Mouse (Mus musculus): ENCODE measurements around the gene Mkln1. TPM values are rescaled to one million over a fixed set of nuclear protein-coding genes. Genes with fewer than 3 reads are reported as not detected.
A peak's percentile ranks its signal among the peaks of the same experiment; 100 is the strongest.
"Not testable (repeated sequence)": the region's sequence is repeated elsewhere in the genome, so short reads cannot be mapped to it uniquely, and the experiment has no call there.

The Mkln1 gene
- total and polyA plus RNA-seq, 2 experiments from 2014 or later: 93.5 to 119 TPM

DNA sequence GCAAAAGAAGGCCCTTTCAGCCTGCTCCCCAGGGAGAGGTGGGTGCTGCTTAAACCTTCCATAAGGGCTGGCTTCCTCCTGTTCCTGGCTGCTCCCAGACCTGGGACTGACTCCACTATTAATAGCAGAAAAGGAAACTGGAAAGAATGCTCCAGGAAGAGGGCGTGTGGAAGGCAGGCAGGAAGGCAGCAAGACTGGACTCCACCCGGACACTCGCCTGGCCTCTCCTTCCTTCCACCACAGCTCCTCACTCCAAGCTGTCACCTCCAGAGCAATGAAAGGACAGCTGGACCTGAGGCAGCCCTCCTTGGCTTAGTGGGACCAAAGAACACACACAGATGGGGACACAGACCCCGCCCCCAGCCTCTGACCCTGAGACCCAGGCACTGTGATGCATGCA lies 145.8 kb downstream of the Mkln1 start:
- WGBS: 79% methylated on average over 4 of the region's 4 CpGs
- no peak for TF ChIP-seq CTCF (IDR thresholded peaks at IDR 0.05; ENCODE audit: low read depth)
- no peak for DNase-seq

GRCm38 (mm10) chr6:31549361-31550051 lies 151.0 kb downstream of the Mkln1 start:
- no peak for TF ChIP-seq CTCF (IDR thresholded peaks at IDR 0.05; ENCODE audit: low read depth)
- no peaks in the 10 kb centered on the region for H3K36me3 ChIP-seq (ENCODE audit: insufficient read depth)
- H3K27ac ChIP-seq (ENCODE audit: low read depth, low read length): no peak overlapping the region
- no peaks in the 10 kb centered on the region for H3K27me3 ChIP-seq (ENCODE audit: insufficient read depth, low read length)
- no peak overlapping the region for H3K4me3 ChIP-seq (ENCODE audit: low read depth, low read length)
- H3K9ac ChIP-seq: no peak overlapping the region
- no peak overlapping the region for H3K4me2 ChIP-seq (ENCODE audit: low read depth)
- no peaks in the 10 kb centered on the region for H3K4me1 ChIP-seq (ENCODE audit: insufficient read depth)
- peak; percentile 34; the same call in 1 of the 2 replicates for ATAC-seq
- WGBS: 39% methylated on average over 5 of the region's 5 CpGs
- no peaks in the 10 kb centered on the region for H3K9me3 ChIP-seq (ENCODE audit: low read length)
- DNase-seq: peak; percentile 25

More for the DNA sequence above, 145.8 kb downstream of the Mkln1 start:
- H3K27ac ChIP-seq (ENCODE audit: low read depth, low read length): no peak overlapping the region
- no peak overlapping the region for H3K9ac ChIP-seq
- H3K4me2 ChIP-seq (ENCODE audit: low read depth): no peak overlapping the region
- H3K9me3 ChIP-seq (ENCODE audit: low read length): no peaks in the 10 kb centered on the region
- no peak for ATAC-seq
- no peaks in the 10 kb centered on the region for H3K4me1 ChIP-seq (ENCODE audit: insufficient read depth)
- no peaks in the 10 kb centered on the region for H3K27me3 ChIP-seq (ENCODE audit: insufficient read depth, low read length)
- H3K36me3 ChIP-seq (ENCODE audit: insufficient read depth): no peaks in the 10 kb centered on the region
- H3K4me3 ChIP-seq (ENCODE audit: low read depth, low read length): no peak overlapping the region

DNA sequence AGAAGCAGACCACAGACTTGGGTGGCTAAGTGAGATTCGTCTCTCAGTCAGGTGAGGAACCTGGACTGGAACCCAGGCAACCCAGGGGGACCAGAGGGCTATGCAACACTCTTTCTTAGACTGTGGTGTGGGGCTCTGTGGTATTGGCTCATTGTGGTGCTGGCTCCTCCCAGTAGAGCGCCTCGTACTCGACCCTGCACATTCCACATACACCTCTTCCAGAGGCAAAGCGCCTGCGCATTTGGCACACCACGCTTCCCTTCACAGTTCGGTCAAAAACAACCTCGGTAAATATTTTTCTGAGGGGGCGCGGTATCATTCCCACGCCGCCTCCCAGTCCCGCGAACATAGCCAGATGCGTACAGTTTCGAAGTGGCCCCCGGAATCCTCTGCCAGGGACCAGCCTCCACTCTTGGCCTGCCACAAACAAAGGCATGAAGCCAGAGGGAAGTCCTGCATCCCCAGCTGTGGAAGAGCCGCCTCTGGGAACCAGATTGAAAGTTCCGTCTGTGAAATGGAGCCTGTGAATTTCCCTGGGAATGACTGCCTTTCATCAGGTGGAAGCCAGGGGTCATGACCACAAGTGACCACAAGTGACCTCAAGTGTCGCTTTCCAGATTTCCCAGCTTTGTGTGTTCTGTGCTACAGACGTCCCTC lies 152.5 kb downstream of the Mkln1 start:
- H3K27me3 ChIP-seq (ENCODE audit: insufficient read depth, low read length): no peaks in the 10 kb centered on the region
- H3K4me2 ChIP-seq (ENCODE audit: low read depth): no peak overlapping the region
- no peak for ATAC-seq
- no peaks in the 10 kb centered on the region for H3K9me3 ChIP-seq (ENCODE audit: low read length)
- no peaks in the 10 kb centered on the region for H3K36me3 ChIP-seq (ENCODE audit: insufficient read depth)
- H3K4me3 ChIP-seq (ENCODE audit: low read depth, low read length): no peak overlapping the region
- TF ChIP-seq CTCF (IDR thresholded peaks at IDR 0.05; ENCODE audit: low read depth): no peak
- 77% methylated on average over 22 of the region's 22 CpGs for WGBS
- no peak overlapping the region for H3K27ac ChIP-seq (ENCODE audit: low read depth, low read length)
- no peaks in the 10 kb centered on the region for H3K4me1 ChIP-seq (ENCODE audit: insufficient read depth)
- no peak for DNase-seq
- H3K9ac ChIP-seq: no peak overlapping the region

DNA sequence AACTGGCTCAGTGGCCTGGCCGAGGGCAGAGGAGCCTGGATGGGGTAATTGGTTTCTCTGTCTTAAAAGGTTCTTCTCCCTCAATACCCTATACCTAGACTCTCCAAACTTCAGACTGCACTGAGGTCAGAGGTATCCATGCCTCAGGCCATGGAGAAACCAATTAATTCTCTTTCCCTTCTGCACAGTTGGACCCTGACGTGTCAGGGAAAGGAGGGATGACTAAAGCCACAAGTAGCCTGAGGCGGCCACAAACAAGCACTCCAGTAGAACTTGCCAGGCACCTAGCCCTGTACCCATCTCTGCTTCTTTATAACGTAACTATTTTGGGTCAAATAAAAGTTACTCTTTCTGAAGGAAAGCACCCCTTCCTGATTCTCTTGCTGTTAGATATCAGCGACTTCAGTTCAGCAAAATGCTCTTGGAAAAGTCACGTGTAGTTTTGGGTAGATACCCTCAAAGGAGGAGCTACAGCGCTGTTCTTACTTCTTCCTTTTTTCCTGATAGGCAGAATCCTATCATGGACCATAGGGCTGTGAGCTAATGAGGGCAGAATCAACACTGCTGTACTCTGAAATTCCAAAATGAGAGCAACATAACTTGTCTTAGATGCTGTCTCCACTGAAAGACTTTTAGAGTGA lies 158.0 kb downstream of the Mkln1 start:
- Histone ChIP-seq H3K36me3 (ENCODE audit: insufficient read depth) (no peaks in the 10 kb centered on the region), H3K9ac (no peak overlapping the region), H3K27ac (ENCODE audit: low read depth, low read length) (no peak overlapping the region), H3K4me2 (ENCODE audit: low read depth) (no peak overlapping the region), H3K4me1 (ENCODE audit: insufficient read depth) (no peaks in the 10 kb centered on the region), H3K4me3 (ENCODE audit: low read depth, low read length) (no peak overlapping the region), H3K27me3 (ENCODE audit: insufficient read depth, low read length) (no peaks in the 10 kb centered on the region), H3K9me3 (ENCODE audit: low read length) (no peaks in the 10 kb centered on the region)
- WGBS: 88% methylated on average over 7 of the region's 7 CpGs
- DNase-seq (no peak), ATAC-seq (no peak)
- TF ChIP-seq CTCF (IDR thresholded peaks at IDR 0.05; ENCODE audit: low read depth): no peak

- ATAC-seq: no peak
- 18% methylated on average over 13 of the region's 13 CpGs for WGBS
- peak overlapping the region; percentile 11 for H3K4me2 ChIP-seq (ENCODE audit: low read depth)
Measured at GRCm38 (mm10) chr6:31560138-31560959, 161.8 kb downstream of the Mkln1 start.

GRCm38 (mm10) chr6:31561948-31562347 lies 163.4 kb downstream of the Mkln1 start:
- WGBS: 63% methylated on average over 3 of the region's 3 CpGs
- H3K9me3 ChIP-seq (ENCODE audit: low read length); H3K27me3 ChIP-seq (ENCODE audit: insufficient read depth, low read length); H3K36me3 ChIP-seq (ENCODE audit: insufficient read depth); ATAC-seq; H3K27ac ChIP-seq (ENCODE audit: low read depth, low read length); H3K4me1 ChIP-seq (ENCODE audit: insufficient read depth); DNase-seq: not testable (repeated sequence)
- Histone ChIP-seq H3K4me2 (ENCODE audit: low read depth) (peak overlapping the region; percentile 96), H3K9ac (0 out of 2 replicates have a peak overlapping the region, but pooled peaks have one; percentile 76), H3K4me3 (ENCODE audit: low read depth, low read length) (peak overlapping the region; percentile 73)

More at GRCm38 (mm10) chr6:31560138-31560959, 161.8 kb downstream of the Mkln1 start:
- Histone ChIP-seq H3K27me3 (ENCODE audit: insufficient read depth, low read length) (no peaks in the 10 kb centered on the region), H3K36me3 (ENCODE audit: insufficient read depth) (no peaks in the 10 kb centered on the region), H3K27ac (ENCODE audit: low read depth, low read length) (no peak overlapping the region), H3K4me1 (ENCODE audit: insufficient read depth) (peaks cover 5% of the 10 kb centered on the region; the same call in 1 of the 2 replicates), H3K9ac (no peak overlapping the region), H3K9me3 (ENCODE audit: low read length) (no peaks in the 10 kb centered on the region), H3K4me3 (ENCODE audit: low read depth, low read length) (no peak overlapping the region)
- DNase-seq: no peak
- TF ChIP-seq CTCF (IDR thresholded peaks at IDR 0.05; ENCODE audit: low read depth): no peak

All from forebrain, postnatal 0 days (tissue).